Mouse (Mus musculus): Measurements from ENCODE around the gene Pxmp2.

Gene Pxmp2

DNA sequence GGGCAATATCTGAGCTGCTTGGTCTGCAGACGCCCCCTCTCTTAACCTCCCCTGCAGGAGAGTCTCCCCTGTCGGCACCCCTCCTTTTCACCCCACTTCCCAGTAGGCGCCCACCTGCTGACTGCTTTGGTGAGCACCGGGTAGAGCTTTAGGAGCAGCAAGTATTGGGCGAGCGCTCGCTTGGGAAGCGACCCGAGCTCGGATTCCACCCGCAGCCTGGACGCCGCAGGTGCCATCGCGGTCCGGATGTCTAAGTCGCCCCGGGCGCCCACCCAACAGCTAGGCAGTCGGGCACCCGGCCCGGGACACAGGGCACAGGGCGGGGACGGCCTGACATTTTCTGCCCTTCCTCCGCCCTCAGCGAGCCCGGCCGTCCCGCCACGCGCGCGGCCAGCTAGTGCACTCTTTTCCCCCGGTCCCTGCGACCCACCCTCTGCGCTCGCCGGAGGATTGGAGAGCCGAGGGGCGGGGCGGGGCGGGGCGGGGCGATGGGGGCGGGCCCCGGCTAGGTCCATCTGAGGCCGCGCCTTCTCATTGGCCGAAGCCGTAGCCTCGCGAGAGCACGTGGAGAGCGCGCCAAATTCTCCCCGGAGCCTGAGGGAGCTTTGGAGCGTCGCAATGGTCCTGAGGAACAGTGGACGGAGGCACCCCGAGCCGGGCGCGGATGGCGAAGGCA lies at the start of gene Pxmp2, which contains the start of gene Pole:
Gene Pxmp2 (minus strand): TSS at position 417 of the 676 bp plus-strand sequence.
Gene Pole (plus strand): TSS at position 537 of the 676 bp plus-strand sequence.
- peak; percentile 97 for DNase-seq (ENCODE audit: low read depth, low spot score)

DNA sequence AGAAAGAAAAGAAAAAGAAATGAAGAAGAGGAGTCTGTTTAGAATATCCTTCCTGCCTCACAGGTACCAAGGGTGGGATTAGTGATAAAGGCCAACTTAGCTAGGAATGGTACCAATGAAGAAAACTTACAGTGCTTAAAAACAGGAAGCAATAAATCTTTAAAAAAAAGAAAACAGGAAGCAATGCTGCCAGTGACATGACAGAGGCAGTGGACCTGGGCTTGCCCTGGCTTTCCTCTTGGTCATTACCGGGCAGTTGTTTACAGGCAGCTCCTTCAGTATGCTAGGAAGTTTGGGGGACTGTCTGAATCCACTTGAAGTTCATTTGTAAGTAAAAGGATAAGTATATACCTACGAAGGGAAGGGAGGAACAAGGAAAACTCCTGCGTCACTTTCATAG lies 44.5 kb upstream of the Pxmp2 start:
- no peak for DNase-seq (ENCODE audit: low read depth, low spot score)

DNA sequence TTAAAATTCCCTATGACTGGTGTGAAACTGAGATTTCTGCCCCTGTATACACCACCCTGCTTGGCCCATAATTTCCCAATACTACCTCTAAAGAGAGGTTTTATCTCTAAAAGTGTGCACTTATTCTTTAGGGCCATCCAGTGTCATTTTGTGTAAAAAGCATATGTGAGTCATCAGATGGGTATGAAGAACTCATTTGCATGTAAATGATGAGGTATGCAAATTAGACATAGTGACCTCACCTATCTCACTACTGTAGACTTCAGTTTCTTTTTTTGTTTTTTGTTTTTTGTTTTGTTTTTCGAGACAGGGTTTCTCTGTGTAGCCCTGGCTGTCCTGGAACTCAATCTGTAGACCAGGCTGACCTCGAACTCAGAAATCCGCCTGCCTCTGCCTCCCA lies 27.1 kb upstream of the Pxmp2 start:
- DNase-seq (ENCODE audit: low read depth, low spot score) = no peak

DNA sequence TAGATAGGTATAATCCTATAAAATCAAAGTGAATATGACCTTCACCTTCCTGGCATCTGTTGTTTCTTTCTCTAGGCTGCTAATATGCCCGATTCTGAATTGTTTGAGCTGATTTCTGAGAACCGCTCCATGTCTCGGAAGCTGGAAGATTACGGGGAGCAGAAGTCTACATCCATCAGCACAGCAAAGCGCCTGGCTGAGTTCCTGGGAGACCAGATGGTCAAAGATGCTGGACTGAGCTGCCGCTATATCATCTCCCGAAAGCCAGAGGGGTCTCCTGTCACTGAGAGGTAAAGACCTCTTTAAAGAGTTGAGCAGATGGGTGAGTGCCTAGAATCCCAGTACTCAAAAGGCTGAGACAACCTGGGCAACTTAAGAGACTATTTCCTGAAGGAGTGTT lies 22.9 kb upstream of the Pxmp2 start:
- DNase-seq (ENCODE audit: low read depth, low spot score) = no peak

DNA sequence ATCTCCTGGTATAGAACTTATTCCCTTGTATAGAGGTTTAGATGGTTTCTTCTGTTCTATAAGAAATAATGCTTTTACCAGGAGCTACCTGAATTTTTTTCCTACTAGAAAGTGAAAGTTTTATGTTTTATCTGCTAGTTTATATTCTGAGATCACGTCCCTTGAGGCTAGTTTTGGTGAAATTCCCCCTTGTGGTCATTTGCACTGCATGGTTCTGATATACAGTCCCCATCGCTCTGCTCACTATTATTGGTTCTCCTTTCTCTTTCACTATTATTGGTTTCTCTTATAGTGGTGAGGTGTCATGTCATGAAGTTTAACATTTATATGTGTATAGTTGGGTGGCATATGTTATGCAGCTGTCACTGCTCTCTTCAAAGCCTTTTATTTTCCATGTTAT lies 14.6 kb upstream of the Pxmp2 start:
- no peak for DNase-seq (ENCODE audit: low read depth, low spot score)

DNA sequence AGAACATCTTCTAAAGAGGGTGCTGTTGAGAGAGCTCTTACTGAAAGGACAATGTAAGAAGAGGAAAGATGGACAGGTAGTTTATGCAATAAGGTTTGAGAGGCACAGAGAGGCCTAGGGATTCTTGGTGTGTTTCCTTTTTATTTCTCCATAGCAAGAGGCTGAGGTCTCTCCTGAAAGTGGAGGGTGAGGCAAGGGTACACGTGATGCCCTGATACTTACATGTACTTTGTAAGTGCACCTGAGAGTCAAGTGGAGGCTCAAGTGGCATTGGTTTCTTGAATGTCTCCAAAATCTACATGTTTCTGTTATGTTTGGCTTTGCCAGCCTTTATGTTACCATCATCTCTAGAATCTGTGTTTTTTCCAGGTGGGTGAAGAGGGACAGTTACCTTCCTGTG lies 10.7 kb upstream of the Pxmp2 start:
- no peak for DNase-seq (ENCODE audit: low read depth, low spot score)

DNA sequence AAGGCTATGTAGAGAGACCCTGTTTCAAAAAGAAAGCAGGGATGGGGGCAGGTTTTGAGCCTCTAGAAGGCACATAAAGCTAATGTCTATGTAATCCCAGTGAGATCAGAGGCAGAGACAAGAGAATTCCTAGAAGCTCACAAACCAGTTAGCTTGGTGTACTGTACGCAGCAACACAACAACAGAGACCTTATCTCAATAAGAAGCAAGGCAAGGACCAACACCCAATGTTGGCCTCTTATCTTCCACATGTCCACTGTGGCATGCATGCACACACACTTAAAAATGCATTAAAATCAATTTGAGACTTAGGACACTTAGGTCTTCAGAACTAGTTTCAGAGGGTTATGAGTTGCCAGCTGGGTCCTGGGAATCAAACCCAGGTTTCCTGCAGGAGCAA lies 5.7 kb upstream of the Pxmp2 start:
- no peak for DNase-seq (ENCODE audit: low read depth, low spot score)

DNA sequence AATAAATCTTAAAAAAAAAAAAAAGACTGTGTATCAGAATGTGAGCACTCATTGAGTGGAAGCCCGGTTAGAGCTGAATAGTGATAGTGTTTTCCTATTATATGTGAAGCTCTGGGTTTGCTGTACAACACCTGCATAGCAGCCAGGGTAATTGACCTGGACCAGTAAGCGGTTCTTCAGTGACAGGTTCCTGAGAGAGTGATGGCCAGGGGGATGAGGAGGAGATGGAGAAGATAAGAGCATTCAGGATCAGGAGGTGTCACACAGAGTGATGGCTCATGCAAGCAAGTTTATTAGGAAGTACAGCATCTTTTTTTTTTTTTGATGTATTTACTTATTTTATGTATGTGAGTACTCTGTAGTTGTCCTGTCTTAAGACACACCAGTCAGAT lies 1.1 kb upstream of the Pxmp2 start:
- no peak for DNase-seq (ENCODE audit: low read depth, low spot score)

DNA sequence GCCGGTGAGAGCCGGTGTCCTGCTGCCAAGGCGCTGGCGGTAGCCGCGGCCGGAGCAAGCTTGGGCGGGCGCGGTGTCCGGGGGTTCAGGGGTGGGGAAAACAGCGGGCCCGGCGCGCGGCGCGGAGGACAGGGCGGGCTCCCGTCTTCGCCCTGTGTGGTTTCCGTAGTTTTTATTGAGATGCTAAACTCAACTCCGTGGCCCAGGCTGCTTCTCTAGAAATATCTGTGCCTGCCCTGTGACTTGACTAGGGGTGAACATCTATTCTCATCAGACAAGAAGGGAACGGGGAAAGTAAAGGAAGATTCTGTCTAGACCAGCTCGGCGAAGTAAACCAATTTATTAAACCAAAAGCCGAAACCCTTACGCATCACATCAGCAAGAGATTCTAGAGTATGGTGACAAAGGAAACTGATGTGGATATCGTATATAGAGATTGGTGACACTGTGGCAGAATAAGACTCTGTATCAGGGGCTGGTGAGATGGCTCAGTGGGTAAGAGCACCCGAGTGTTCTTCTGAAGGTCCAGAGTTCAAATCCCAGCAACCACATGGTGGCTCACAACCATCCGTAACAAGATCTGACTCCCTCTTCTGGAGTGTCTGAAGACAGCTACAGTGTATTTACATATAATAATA lies 579 bp upstream of the Pxmp2 start:
- DNase-seq (ENCODE audit: low read depth, low spot score) = no peak

DNA sequence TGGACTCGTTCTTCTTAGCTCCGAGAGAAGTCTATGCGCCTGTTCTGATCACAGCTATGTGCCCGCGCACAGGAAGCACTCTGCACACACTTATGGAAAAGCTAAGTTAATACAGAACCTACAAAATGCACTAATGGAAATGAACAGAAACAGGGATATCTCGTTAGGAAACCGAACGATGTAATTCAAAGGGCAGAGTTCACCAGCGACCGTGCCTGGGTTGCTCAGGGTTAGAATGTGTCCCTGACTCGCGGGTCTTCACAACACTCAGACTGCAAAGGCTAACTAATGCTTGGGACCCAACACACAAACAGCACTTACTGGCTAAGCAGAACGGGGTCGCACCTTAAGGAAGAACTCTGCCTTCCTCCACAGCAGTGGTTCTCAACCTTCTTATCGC lies 830 bp downstream of the Pxmp2 start:
- no peak for DNase-seq (ENCODE audit: low read depth, low spot score)

DNA sequence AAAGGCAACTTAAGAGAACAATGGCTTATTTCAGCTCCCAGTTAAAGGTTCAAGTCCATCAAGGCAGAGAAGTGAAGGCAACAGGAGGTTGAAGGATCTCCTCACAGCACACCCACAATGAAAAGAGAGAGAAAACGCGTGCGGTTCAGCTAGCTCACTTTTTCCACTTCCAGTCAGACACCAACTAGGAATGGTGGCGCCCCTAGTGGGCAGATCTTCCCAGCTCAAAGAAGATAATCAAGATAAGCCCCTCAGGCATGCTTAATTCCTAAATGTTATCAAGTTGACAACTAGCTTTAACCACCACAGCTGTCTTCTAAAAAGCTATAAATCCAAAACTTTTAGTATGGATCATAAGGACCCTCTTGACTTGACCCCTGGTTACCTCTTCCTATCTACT lies 1.4 kb downstream of the Pxmp2 start:
- DNase-seq (ENCODE audit: low read depth, low spot score) = peak; percentile 90

DNA sequence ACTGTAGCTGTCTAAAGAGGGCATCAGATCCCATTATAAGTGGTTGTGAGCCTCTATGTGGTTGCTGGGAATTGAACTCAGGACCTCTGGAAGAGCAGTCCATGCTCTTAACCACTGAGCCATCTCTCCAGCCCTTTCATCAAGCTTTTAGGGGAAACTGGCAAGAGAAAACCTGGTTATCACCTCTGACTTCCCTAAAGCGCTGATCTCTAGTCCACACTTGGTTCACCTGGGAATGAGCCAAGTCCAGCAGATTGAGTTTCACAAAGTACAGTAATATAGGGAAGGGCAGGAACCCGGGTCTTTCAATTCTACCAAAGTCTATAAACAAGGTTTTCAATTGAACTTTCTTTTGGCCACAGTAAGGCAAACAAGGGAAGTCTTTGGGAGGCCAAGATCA lies 4.0 kb downstream of the Pxmp2 start:
- DNase-seq (ENCODE audit: low read depth, low spot score) = no peak

DNA sequence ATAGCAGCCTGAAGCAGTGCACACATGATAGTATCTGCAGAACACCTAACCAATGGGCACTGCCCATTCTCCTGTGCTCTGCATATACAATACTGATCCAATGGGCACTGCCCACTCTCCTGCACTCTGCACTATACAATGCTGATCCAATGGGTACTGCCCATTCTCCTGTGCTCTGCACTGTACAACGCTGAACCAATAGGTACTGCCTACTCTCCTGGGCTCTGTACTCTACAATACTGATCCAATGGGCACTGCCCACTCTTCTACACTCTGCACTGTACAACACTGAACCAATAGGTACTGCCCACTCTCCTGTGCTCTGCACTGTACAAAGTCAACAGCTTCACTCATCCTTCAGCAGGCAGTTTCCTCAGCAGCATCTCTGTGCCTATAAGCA lies 9.1 kb downstream of the Pxmp2 start:
- DNase-seq (ENCODE audit: low read depth, low spot score) = no peak

DNA sequence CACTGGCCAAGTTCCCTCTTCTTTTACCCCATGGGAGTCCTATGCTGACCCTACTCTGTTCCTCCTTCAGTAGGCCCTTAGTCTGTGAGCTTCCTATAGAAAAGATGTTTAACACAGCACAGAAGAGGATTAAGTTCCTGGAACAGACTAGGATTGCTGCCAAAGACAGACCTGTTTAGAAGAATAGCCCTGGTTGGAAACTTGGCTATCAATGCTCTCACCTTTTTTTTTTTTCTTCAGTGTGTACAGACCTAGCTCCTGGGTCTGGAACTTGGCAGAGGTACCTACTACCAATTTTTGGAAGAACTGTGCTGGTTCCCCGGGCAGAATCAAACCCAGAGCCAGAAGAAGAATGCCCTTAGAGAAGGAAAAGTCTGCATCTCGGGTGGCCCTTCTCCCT lies 9.6 kb downstream of the Pxmp2 start:
- no peak for DNase-seq (ENCODE audit: low read depth, low spot score)

DNA sequence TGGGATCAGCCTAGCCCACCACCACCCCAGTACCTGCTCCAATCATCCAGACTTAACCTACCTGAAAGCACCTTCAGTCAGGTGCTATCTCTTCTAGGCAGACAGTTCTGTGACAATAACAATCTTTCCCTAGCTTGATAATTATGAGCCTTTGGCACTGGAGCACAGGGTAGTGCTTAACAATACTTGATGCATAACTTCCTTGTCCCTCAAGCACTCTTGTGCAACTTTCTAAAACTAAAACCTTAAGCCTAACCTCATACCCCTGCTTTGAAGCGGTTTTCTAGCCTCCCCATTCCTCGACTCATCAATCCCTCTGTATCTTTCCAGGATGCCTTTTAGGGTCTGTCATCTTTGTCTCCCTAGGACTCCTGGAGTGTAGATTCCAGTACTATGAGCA lies 11.1 kb downstream of the Pxmp2 start:
- no peak for DNase-seq (ENCODE audit: low read depth, low spot score)

DNA sequence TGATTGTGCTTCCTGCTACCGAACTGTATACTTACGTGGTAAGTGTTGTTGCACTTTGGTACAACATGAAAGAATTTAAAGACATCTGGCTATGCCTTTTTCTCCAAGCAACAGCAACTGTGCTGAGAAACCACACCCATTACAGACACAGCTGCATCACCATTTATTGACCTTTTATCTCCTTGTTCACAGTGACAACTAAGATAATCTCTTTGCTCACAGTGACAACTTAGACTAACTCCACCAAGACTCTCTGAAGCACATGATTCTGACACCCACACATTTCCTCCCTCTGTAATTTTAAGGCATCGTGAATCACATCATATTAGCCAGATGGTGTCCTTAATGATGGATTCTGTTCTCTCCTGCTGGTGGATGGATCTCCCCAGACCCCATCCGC lies 11.8 kb downstream of the Pxmp2 start:
- no peak for DNase-seq (ENCODE audit: low read depth, low spot score)

DNA sequence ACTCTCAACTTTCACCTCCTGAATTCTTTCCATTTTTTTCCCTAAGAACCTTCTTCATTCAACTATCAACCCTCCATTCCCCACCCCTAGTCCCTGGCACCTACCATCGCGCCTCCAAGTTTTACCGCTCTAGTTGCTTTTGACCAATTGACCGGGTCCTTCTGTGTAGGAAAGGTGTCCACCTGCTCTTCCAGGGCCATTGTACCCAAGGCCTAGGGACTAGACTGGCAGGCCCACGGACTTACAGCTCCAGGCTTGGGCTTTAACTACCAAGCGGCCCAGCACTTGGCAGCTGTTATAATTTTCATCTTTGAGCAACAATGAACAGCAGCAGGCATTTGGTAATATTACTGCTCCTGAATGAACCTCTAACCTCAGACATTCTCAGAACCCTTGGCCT lies 15.7 kb downstream of the Pxmp2 start:
- DNase-seq (ENCODE audit: low read depth, low spot score) = no peak

DNA sequence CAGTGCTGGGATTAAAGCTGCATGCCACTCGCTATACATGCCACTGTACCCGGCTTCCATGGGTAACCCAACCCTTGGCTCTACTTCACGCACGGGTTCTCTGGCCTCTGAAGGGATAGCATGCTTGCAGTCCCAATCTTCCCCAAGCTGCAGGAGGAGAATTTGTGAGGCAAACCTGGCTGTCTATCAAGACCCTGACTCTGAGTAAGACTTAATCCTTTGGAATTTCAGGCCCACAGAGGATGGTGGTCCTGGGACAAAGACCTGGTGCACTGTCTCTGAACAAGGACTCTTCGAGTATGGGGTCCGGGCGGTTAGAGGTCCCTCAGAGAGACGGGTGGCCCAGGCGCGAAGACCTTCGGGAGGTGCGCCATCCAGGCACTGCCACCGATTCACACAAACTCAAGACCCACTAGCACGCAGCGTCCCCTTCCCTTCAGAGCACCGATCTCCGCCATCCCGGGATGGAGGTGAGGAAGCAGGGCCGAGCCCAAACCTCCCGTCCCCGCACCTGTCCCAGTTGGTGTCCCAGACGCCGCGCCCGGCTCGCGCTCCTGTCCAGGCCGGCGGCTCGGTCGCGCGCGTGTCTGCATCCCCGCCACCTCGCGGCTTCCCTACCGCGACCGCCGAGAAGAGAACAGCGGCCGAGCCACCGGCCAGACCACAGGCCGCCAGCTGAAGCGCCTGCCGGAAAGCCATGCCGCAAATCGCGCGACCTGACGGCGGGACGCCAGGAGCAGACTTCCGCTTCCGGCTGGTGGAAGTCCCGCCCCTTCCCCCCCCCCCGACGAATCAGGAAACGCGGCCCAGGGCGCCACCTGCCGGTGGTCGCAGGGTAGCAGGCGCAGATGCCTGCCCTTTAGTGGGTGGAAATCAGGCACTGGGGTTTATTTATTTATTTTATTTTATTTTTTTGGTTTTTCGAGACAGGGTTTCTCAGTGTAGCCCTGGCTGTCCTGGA lies 16.6 kb downstream of the Pxmp2 start, which contains the start of gene Pgam5:
Gene Pgam5 (minus strand): TSS at position 773 of the 961 bp plus-strand sequence.
- peak; percentile 96 for DNase-seq (ENCODE audit: low read depth, low spot score)

DNA sequence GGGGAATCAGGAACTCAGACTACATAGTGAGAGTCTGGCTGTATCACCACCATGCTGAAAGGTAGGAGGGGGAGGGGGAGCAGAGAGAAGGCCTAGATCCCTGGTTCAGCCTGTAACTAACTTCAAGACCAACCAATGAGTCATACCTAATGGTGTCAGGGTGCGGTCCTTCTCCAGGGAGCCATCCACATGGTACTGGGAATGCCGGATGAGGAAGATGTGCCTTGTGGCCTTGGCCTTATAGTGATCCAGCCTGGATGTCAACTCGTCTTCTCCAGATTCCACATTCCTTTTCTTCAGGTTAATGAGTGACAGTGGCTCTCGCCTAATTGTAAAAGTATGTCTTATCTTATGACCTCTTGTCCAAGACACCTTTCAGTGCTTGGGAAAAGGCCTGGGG lies 19.0 kb downstream of the Pxmp2 start:
- DNase-seq (ENCODE audit: low read depth, low spot score) = peak; percentile 27

DNA sequence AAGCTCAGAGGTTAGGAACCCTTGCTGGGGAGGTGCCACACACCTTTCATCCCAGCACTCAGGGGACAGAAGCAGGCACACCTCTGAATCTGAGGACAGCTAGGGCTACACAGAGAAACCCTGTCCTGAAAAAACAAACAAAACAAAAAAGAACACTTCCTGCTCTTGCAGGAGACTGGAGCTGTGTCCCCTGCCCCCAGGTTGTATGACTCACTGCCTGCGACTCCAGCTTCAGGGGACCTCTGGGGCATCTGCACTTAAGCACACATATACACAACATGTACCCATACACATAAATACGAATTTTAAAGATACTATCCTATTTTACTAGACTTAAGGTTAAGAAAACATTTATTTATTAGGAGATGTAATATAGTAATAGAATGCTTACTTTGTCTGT lies 41.9 kb downstream of the Pxmp2 start:
- no peak for DNase-seq (ENCODE audit: low read depth, low spot score)

DNA sequence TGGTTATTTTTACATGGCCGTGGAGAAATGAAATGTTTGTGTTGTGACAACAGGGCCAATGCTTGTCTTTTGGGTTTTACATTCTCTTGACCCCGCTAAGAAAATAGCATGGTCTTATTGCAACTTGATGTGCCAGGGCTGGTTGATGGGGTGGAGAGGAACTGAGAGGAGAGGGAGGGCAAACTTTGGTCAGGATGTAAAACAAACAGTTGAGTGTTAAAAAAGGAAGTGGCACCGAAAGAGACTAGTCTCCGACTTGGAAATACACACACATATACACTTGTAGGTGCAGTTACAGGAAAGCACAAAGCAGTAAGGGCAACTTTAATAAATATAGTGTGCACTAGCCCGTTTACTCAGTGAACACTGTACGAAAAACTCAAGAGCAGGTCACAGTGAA lies 53.6 kb downstream of the Pxmp2 start:
- no peak for DNase-seq (ENCODE audit: low read depth, low spot score)

DNA sequence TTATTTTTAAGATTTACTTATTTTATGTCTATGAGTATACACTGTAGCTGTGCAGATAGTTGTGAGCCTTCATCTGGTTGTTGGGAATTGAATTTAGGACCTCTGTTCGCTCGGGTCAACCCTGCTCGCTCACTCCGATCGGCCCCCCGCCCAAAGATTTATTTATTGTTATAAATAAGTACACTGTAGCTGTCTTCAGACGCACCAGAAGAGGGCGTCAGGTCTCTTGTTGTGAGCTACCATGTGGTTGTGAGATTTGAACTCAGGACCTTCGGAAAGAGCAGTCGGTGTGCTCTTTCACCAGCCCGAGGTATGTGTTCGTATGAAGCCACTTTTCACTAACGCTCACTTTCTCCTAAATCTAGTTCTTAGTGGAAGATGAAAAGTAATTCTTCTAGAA lies 54.3 kb downstream of the Pxmp2 start:
- DNase-seq (ENCODE audit: low read depth, low spot score) = peak; percentile 67
